Mouse (Mus musculus): Measurements from ENCODE around the gene Adamtsl2. TPM values are rescaled to one million over a fixed set of nuclear protein-coding genes. Genes with fewer than 3 reads are reported as not detected.

Adamtsl2 gene
- total and polyA plus RNA-seq, 3 experiments, result 0.13 TPM; not detected in 2

- dilution Hi-C loops (cut with MboI; ENCODE audit: extremely low pct_ligation_motif_present, extremely low pct_unique_long_range_greater_than_20kb, low sequenced_read_pairs) (no loop called here), in situ Hi-C loops (cut with MboI; ENCODE audit: low pct_ligation_motif_present, low pct_unique_long_range_greater_than_20kb, low sequenced_read_pairs) (loop anchor here (10.0 kb wide), 1 partner anchor 191 kb away; no protein-coding TSS in a partner anchor)
- no peaks in the 10 kb centered on the region for H3K79me2 ChIP-seq (replicated peaks; ENCODE audit: control insufficient read depth, extremely low read depth, insufficient read depth, poor library complexity, severe bottlenecking)
- H3K4me3 ChIP-seq (replicated peaks in 1 of 3; ENCODE audit: low read depth in 2 of 3, low read length in 2 of 3, poor library complexity in 1 of 3), result no peak overlapping the region
- TF ChIP-seq USF1 (IDR thresholded peaks at IDR 0.05; ENCODE audit: low read depth, low read length) (no peak), POLR2AphosphoS2 (IDR thresholded peaks at IDR 0.05; ENCODE audit: low read depth, low read length) (no peak), ZMIZ1 (IDR thresholded peaks at IDR 0.05; ENCODE audit: low read depth, low read length) (no peak), MAX (IDR thresholded peaks at IDR 0.05; ENCODE audit: low read length) (no peak), CTCF (conservative IDR thresholded peaks at IDR 0.05 in 1 of 2, IDR thresholded peaks at IDR 0.05 in 1 of 2; ENCODE audit: low read depth in 2 of 2, low read length in 2 of 2) (no peak), USF2 (conservative IDR thresholded peaks at IDR 0.05; ENCODE audit: low read depth, low read length) (no peak), E2F4 (IDR thresholded peaks at IDR 0.05; ENCODE audit: insufficient replicate concordance, low read depth, low read length) (no peak), RAD21 (IDR thresholded peaks at IDR 0.05; ENCODE audit: low read depth, low read length) (no peak), SMC3 (IDR thresholded peaks at IDR 0.05; ENCODE audit: low read depth, low read length) (no peak), MAFK (IDR thresholded peaks at IDR 0.05; ENCODE audit: insufficient replicate concordance, low read length) (no peak), SIN3A (IDR thresholded peaks at IDR 0.05; ENCODE audit: low read length) (no peak), PAX5 (IDR thresholded peaks at IDR 0.05; ENCODE audit: low read length) (no peak), NRF1 (IDR thresholded peaks at IDR 0.05; ENCODE audit: low read depth, low read length) (no peak), ZKSCAN1 (IDR thresholded peaks at IDR 0.05; ENCODE audit: borderline replicate concordance, low read depth, low read length) (no peak), ELF1 (IDR thresholded peaks at IDR 0.05; ENCODE audit: low read depth, low read length) (no peak)
- H3K36me3 ChIP-seq (replicated peaks in 1 of 2; ENCODE audit: control insufficient read depth in 1 of 2, insufficient read depth in 1 of 2, low read length in 1 of 2), result no peaks in the 10 kb centered on the region
- peaks cover 0 to 11% of the 10 kb centered on the region in 2 experiments; a peak in 2 of 4 replicates for H3K4me1 ChIP-seq (ENCODE audit: control insufficient read depth in 1 of 2, insufficient read depth in 2 of 2)
- no peak overlapping the region for H3K4me2 ChIP-seq (ENCODE audit: insufficient read depth, low read depth, poor library complexity, severe bottlenecking)
- peaks cover 60% of the 10 kb centered on the region for H3K27me3 ChIP-seq (replicated peaks)
- no peak overlapping the region for H3K27ac ChIP-seq (ENCODE audit: insufficient read depth, low read depth)
- no peak overlapping the region for H3K9ac ChIP-seq (ENCODE audit: insufficient read depth, low read depth)
- no peak for DNase-seq (ENCODE audit: extremely low read depth)
- no peaks in the 10 kb centered on the region for H3K9me3 ChIP-seq (replicated peaks; ENCODE audit: low read length)
Measured at GRCm38 (mm10) chr2:27044166-27044565, 35.0 kb upstream of the Adamtsl2 start.

GRCm38 (mm10) chr2:27044641-27045040 lies 34.5 kb upstream of the Adamtsl2 start:
- H3K9me3 ChIP-seq (replicated peaks; ENCODE audit: low read length), result no peaks in the 10 kb centered on the region
- H3K27ac ChIP-seq (ENCODE audit: insufficient read depth, low read depth), result no peak overlapping the region
- H3K4me3 ChIP-seq (replicated peaks in 1 of 3; ENCODE audit: low read depth in 2 of 3, low read length in 2 of 3, poor library complexity in 1 of 3), result no peak overlapping the region
- peaks cover 57% of the 10 kb centered on the region for H3K27me3 ChIP-seq (replicated peaks)
- in situ Hi-C loops (cut with MboI; ENCODE audit: low pct_ligation_motif_present, low pct_unique_long_range_greater_than_20kb, low sequenced_read_pairs), result loop anchor here (10.0 kb wide), 1 partner anchor 190 kb away; no protein-coding TSS in a partner anchor
- H3K4me2 ChIP-seq (ENCODE audit: insufficient read depth, low read depth, poor library complexity, severe bottlenecking), result no peak overlapping the region
- dilution Hi-C loops (cut with MboI; ENCODE audit: extremely low pct_ligation_motif_present, extremely low pct_unique_long_range_greater_than_20kb, low sequenced_read_pairs), result no loop called here
- H3K4me1 ChIP-seq (ENCODE audit: control insufficient read depth in 1 of 2, insufficient read depth in 2 of 2), result peaks cover 0 to 7% of the 10 kb centered on the region in 2 experiments; a peak in 2 of 4 replicates
- H3K36me3 ChIP-seq (replicated peaks in 1 of 2; ENCODE audit: control insufficient read depth in 1 of 2, insufficient read depth in 1 of 2, low read length in 1 of 2), result no peaks in the 10 kb centered on the region
- no peaks in the 10 kb centered on the region for H3K79me2 ChIP-seq (replicated peaks; ENCODE audit: control insufficient read depth, extremely low read depth, insufficient read depth, poor library complexity, severe bottlenecking)
- no peak overlapping the region for H3K9ac ChIP-seq (ENCODE audit: insufficient read depth, low read depth)
- TF ChIP-seq ZKSCAN1 (IDR thresholded peaks at IDR 0.05; ENCODE audit: borderline replicate concordance, low read depth, low read length), result no peak
- no peak for TF ChIP-seq POLR2A (IDR thresholded peaks at IDR 0.05; ENCODE audit: low read depth, low read length)
- no peak for TF ChIP-seq HCFC1 (IDR thresholded peaks at IDR 0.05; ENCODE audit: low read depth, low read length)
- TF ChIP-seq E2F4 (IDR thresholded peaks at IDR 0.05; ENCODE audit: insufficient replicate concordance, low read depth, low read length), result no peak
- TF ChIP-seq SIN3A (IDR thresholded peaks at IDR 0.05; ENCODE audit: low read length), result no peak
- no peak for TF ChIP-seq CHD1 (IDR thresholded peaks at IDR 0.05; ENCODE audit: low read depth, low read length)
- no peak for TF ChIP-seq EP300 (IDR thresholded peaks at IDR 0.05; ENCODE audit: low read length)
- TF ChIP-seq MXI1 (IDR thresholded peaks at IDR 0.05; ENCODE audit: low read depth, low read length), result no peak
- TF ChIP-seq IRF4 (IDR thresholded peaks at IDR 0.05; ENCODE audit: low read depth, low read length), result no peak
- TF ChIP-seq ZMIZ1 (IDR thresholded peaks at IDR 0.05; ENCODE audit: low read depth, low read length), result no peak
- no peak for TF ChIP-seq NRF1 (IDR thresholded peaks at IDR 0.05; ENCODE audit: low read depth, low read length)
- no peak for TF ChIP-seq TCF12 (IDR thresholded peaks at IDR 0.05; ENCODE audit: low read depth, low read length)
- no peak for TF ChIP-seq CTCF (conservative IDR thresholded peaks at IDR 0.05 in 1 of 2, IDR thresholded peaks at IDR 0.05 in 1 of 2; ENCODE audit: low read depth in 2 of 2, low read length in 2 of 2)
- no peak for TF ChIP-seq SMC3 (IDR thresholded peaks at IDR 0.05; ENCODE audit: low read depth, low read length)
- TF ChIP-seq PAX5 (IDR thresholded peaks at IDR 0.05; ENCODE audit: low read length), result no peak
- no peak for DNase-seq (ENCODE audit: extremely low read depth)

All from CH12.LX (cell line).